Mouse (Mus musculus): Measurements from ENCODE around the gene Ccin. TPM values are rescaled to one million over a fixed set of nuclear protein-coding genes. Genes with fewer than 3 reads are reported as not detected.

Gene Ccin
- total RNA-seq, 1 experiment from 2014 or later = not detected

DNA sequence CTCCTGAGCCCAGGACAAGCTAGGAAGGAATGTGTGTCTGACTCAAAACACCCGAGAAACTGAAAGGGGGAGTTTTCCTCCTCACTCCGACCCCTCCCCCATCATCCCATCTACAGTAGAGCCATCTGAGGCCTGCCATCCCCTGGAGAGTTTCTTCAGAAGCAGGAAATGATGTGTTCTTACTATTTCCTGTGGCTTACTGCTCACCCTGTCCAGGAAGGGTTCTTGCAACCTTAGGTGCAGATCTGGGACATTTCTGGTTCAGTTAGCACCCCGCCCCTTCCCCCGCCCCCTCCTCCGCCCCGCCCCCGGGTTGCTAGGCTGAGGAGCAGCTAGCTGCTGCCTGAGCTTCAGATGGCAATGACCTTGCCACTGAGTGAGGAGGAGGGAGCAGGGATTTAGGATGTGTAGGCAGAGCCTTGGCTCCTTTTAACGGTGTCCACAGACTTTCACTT is 11.1 kb upstream of the Ccin start:
- peak; percentile 79 for ATAC-seq (replicated peaks; ENCODE audit: low read depth, poor library complexity, severe bottlenecking)

GRCm38 (mm10) chr4:43973526-43973981 is 9.7 kb upstream of the Ccin start:
- peak; percentile 68 for ATAC-seq (replicated peaks; ENCODE audit: low read depth, poor library complexity, severe bottlenecking)

GRCm38 (mm10) chr4:43974914-43975616 is 8.2 kb upstream of the Ccin start:
- peak; percentile 37 for ATAC-seq (replicated peaks; ENCODE audit: low read depth, poor library complexity, severe bottlenecking)

- no peak for ATAC-seq (replicated peaks; ENCODE audit: low read depth, poor library complexity, severe bottlenecking)
These were observed 7.0 kb upstream of the Ccin start for GRCm38 (mm10) chr4:43976223-43976740.

- ATAC-seq (replicated peaks; ENCODE audit: low read depth, poor library complexity, severe bottlenecking) = no peak
These were observed 4.5 kb upstream of the Ccin start for GRCm38 (mm10) chr4:43978521-43979443.

GRCm38 (mm10) chr4:43979746-43980145 is 3.5 kb upstream of the Ccin start:
- no peak for ATAC-seq (replicated peaks; ENCODE audit: low read depth, poor library complexity, severe bottlenecking)

DNA sequence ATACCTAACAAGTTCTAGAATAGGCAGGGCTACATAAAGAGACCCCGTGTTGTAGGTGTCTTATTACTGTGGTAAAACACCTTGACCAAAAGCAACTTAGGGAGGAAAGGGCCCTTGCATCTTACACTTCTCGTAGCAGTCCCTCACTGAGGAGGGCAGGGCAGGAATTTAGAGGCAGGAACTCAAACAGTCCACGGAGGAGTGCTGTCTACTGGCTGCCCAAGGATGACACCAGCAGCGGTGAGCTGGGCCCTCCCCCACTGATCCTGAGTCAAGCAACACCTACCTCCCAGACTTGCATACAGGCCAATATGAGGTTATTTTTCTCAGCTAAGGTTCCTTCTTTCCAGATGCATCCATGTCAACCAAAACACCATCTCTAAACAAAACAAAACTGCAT is 3.0 kb upstream of the Ccin start:
- ATAC-seq (replicated peaks; ENCODE audit: low read depth, poor library complexity, severe bottlenecking) = no peak

- ATAC-seq (replicated peaks; ENCODE audit: low read depth, poor library complexity, severe bottlenecking) = no peak
These were observed 2.4 kb upstream of the Ccin start for GRCm38 (mm10) chr4:43980846-43981245.

DNA sequence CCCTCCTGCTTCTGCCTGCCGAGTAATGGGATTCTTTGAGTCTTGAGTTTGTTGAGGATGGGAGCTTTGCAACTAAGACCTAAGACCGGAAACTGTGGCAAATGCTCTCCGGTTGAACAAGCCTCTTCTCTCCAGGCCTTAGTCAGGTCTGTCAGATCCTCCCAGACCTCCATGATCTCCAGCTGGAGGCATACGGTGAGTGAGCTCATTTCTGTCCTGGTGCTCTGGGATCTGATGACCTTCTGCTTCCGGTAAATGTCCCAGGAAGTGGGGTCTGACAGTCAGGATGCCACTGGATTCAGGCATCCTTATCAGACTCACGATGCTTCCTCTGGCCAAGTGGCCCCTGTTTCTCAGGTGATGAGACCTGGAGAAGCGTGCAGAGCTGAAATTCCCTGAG is 2.0 kb upstream of the Ccin start:
- no peak for ATAC-seq (replicated peaks; ENCODE audit: low read depth, poor library complexity, severe bottlenecking)

- peak; percentile 95 for ATAC-seq (replicated peaks; ENCODE audit: low read depth, poor library complexity, severe bottlenecking)
These were observed 1.1 kb upstream of the Ccin start for GRCm38 (mm10) chr4:43982053-43982732.

DNA sequence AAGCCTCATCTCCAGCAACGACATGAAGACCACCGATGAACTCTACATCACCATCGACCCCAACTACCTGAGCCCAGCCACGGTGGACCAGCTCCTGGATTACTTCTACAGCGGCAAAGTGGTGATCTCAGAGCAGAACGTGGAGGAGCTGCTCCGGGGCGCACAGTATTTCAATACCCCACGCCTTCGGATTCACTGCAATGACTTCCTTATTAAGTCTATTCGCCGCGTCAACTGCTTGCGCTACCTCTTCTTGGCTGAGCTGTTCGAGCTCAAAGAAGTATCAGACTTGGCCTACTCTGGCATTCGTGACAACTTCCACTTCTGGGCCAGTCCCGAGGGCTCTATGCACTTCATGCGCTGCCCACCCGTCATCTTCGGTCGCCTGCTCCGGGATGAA is 473 bp downstream of the Ccin start:
- no peak for ATAC-seq (replicated peaks; ENCODE audit: low read depth, poor library complexity, severe bottlenecking)

GRCm38 (mm10) chr4:43984326-43984725 is 1.0 kb downstream of the Ccin start:
- ATAC-seq (replicated peaks; ENCODE audit: low read depth, poor library complexity, severe bottlenecking) = no peak

DNA sequence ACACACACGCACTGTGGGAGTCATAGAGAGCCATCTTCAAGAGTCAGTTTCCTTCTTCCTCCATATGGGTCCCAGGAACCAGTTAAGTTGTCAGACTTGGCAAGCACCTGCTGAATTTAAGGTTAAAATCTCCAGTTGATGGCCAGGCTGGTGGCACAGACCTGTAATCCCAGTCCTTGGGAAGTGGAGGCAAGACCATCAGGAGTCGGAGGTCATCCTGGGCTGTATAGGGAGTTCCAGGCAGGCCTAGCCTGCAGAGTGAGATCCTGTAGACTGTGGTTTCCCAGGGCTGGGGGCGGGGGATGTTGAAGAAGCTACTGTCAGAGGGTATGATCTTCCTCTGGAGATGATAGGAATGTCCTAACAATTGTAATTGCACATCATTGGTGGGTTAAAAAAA is 5.7 kb downstream of the Ccin start:
- ATAC-seq (replicated peaks; ENCODE audit: low read depth, poor library complexity, severe bottlenecking) = no peak

GRCm38 (mm10) chr4:43993072-43993471 is 9.8 kb downstream of the Ccin start:
- no peak for ATAC-seq (replicated peaks; ENCODE audit: low read depth, poor library complexity, severe bottlenecking)

GRCm38 (mm10) chr4:43994342-43994741 is 11.1 kb downstream of the Ccin start:
- ATAC-seq (replicated peaks; ENCODE audit: low read depth, poor library complexity, severe bottlenecking) = no peak

DNA sequence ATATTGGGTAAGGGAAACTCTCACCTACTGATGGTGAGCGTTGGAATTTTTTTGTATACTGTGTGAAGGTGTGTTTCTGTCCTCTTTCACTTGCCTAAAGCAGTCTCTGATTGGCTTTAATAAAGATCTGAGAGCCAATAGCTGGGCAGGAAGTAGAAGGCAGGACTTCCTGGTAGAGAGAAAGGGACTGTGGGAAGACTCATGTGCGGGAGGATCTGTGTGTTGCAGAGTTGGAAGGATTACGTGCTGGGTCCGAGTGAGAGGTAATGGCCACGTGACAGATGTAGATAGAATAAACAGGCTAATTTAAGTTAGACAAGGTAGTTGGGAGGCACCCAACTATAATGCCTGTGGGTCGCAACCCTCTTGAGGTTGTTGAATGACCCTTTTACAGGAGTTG is 20.3 kb downstream of the Ccin start:
- 0 out of 2 replicates have a peak, but pooled peaks have one; percentile 27 for ATAC-seq (replicated peaks; ENCODE audit: low read depth, poor library complexity, severe bottlenecking)

DNA sequence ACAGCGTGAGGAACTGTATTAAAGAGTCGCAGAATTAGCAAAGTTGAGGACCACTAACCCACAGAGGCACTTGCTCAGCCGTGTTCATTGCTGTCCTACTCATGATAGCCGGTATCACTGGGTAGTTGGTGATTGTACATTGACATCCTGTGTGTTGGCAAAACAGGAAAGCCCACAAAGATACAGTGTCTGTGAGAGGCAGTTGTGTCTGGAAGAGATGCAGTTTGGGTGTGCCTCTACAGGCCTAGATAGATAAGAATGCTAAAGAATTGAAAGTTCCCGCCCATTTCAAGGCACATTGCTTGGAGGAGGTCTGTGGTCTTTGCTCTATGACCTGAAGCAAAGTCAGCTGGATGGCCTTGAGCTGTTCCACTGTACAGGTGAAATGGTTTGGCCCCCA is 20.8 kb downstream of the Ccin start, which contains the start of gene Clta:
Gene Clta (plus strand): TSS at position 327 of the 400 bp plus-strand sequence.
- ATAC-seq (replicated peaks; ENCODE audit: low read depth, poor library complexity, severe bottlenecking) = peak; percentile 96

GRCm38 (mm10) chr4:44004623-44005409 is 21.5 kb downstream of the Ccin start:
- no peak for ATAC-seq (replicated peaks; ENCODE audit: low read depth, poor library complexity, severe bottlenecking)

- ATAC-seq (replicated peaks; ENCODE audit: low read depth, poor library complexity, severe bottlenecking) = no peak
These were observed 26.9 kb downstream of the Ccin start for GRCm38 (mm10) chr4:44010176-44010575.

All from common myeloid progenitor, adult 5-6 weeks (primary cell).